Mouse (Mus musculus): ENCODE measurements around the gene Acbd6.
A peak's percentile ranks its signal among the peaks of the same experiment; 100 is the strongest.

Gene Acbd6

GRCm38 (mm10) chr1:155646345-155647307, 88.7 kb downstream of the Acbd6 start:
- no peak for DNase-seq (ENCODE audit: low spot score in 2 of 2)

DNA sequence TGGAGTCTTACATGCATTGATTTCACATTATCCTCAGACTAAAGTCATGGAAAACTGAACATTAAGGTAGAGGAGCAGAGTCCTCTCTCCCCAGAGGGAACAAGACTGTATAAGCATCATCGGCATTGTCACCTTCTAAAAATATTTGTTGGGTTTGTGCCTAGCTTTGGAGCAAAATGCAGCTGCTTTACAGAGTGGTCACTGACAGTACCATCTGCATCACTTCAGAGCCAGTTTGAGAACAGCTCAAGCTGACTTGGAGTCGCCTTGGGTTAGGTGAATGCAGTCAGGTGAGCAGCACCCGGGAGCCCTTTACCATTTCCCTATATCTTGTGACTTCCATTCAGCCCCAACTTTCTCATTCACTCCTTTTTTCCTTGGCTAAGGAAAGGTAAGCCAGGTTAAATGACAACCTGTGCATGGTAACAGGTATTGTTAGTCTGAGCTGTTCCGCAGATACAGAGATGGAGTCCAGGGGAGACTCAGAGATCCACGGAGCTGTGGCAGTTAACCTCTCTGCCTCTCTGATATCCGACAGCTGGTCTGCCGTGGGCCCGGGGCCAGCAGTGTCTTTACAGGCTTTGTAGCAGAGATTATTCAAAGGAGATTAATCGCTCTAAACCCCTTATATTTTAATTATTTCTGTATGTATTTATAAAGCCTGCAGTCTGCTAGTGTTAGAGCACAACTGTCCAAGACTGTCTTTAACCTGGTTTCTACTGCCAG, 92.4 kb downstream of the Acbd6 start:
- peak in 1 of 2 experiments; percentile 13 for DNase-seq (ENCODE audit: low spot score in 2 of 2)

GRCm38 (mm10) chr1:155654961-155655360, 97.0 kb downstream of the Acbd6 start:
- DNase-seq (ENCODE audit: low spot score in 2 of 2) = no peak

- DNase-seq (ENCODE audit: low spot score in 2 of 2) = no peak
These were observed 98.4 kb downstream of the Acbd6 start for GRCm38 (mm10) chr1:155656321-155656720.

DNA sequence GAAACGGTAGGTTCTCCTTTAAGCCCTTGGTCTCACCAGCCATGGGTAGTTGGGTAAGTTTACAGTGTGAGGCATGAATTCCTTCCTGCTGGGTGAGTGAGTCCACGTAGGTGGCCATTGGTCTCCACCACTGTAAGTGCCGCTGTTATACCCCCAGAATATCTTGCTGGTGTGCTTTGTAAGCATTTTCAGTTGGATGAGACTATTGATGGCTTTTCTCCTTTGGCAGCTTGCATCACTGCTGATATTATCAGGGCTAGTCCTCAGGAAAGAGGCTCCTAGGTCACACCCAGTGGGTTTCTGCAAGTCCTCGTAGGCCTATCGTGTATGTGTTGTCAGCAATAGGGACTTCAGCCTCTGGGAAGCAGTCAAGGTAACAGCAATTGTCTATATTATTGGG, 106.1 kb downstream of the Acbd6 start:
- DNase-seq (ENCODE audit: low spot score in 2 of 2) = no peak

- DNase-seq (ENCODE audit: low spot score in 2 of 2) = no peak
These were observed 117.7 kb downstream of the Acbd6 start for GRCm38 (mm10) chr1:155675570-155675969.

DNA sequence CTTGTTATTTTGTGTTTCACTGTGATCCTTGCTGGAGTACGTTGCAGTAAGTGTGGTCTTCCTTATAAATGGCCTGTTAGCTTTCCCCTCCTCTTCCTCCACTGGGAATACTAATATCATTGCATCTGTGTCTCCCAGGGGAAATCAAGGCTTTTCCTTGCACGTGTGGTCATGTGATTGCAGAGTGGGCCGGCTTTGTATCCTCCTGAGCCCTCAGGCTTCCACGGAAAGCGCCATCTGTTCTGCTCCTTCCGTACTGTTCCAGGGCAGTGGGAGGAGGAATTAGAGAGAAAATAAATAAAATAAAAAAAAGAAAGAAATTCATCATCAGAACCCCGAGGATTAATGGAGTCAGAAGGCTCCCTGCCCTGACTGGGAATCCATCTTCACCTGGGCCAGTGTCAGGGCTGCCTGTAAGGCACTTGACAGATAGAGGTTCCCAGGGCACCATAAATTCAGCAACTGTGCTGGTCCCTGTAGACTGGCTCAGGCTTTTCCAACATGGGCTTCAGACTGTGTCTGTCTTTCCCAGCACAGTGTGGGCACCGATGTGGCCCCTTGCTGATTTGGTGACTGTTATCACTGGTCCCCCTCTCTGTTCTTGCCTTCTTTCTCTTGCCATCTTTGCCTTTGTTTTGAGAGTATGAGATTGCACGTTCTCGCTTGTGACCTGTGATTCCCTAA, 123.3 kb downstream of the Acbd6 start:
- DNase-seq (ENCODE audit: low spot score in 2 of 2) = no peak

DNA sequence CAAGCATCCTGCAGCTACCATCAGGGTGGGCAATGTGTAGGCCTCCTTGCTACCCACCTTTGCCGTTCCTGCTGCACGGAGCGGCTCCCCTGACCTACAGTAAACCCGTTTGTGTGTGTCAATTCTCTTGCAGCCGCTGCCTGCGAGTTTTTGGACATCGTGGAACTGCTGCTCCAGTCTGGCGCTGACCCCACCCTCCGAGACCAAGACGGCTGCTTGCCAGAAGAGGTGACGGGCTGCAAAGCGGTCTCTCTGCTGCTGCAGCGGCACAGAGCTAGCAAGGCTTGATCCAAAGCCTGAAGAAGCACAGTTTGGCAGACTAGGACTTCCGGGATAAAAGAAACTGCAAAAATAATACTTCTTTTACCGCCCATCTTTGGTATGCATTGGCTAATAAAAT, 128.9 kb downstream of the Acbd6 start:
- DNase-seq (ENCODE audit: low spot score in 2 of 2) = no peak

DNA sequence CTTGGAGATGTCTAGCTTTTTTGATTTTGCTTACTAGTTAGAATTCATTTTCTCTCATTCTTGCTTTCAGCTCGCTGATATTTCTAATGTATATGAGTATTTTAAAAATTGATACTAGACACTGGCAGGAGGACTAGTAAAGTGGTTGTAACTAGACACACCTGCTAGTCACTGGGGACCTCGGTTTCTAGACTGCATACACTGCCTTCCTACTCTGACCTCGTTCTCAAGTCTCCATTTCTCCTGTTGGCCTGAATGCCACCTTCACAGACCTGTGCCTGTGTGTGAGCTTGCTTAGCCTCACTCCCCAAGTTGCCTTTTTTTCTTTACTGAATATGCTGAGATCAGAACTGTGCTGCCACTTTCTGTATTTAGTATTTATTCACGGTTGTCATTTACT, 131.2 kb downstream of the Acbd6 start:
- DNase-seq (ENCODE audit: low spot score in 2 of 2) = no peak

GRCm38 (mm10) chr1:155689558-155689957, 131.6 kb downstream of the Acbd6 start:
- no peak for DNase-seq (ENCODE audit: low spot score in 2 of 2)

DNA sequence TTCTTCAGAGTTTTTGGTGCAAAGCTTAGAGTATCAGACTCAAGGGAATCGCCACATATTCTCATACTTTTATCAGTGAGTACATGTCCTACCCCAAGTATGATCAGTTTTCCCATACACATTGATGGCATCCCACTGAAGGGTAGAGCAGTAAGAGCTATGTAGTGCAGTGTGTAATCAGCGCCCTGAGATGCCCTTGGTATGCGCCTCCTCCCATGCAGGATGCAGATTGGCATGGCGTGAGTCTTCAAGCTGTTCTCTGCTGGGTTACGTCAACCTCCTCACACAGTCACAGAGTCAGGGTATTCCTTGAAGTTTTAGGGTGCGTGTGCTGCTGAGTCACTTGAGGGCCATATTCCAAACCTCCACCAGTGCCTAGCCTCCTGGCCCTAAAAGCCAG, 134.3 kb downstream of the Acbd6 start:
- DNase-seq (ENCODE audit: low spot score in 2 of 2) = no peak

DNA sequence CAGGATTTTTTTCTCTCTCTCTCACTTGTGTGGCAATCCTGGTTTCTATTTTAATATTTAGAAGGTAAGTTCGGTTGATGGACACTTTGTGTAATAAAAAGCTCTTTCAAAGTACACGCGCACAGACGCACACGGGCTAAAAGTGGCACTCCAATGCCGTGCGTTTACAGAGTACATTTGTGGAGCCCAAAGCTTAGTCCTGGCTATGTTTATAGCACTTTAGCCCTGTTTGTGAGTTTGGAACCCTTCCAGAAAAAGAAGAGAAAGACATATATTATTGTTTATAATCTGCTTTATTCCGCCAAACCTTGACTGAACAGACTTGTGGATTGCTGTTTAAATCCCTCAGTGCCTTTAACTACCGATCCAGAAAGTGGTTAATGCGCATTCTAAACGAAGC, 135.1 kb downstream of the Acbd6 start:
- no peak for DNase-seq (ENCODE audit: low spot score in 2 of 2)

GRCm38 (mm10) chr1:155693443-155693842, 135.5 kb downstream of the Acbd6 start:
- DNase-seq (ENCODE audit: low spot score in 2 of 2) = no peak

DNA sequence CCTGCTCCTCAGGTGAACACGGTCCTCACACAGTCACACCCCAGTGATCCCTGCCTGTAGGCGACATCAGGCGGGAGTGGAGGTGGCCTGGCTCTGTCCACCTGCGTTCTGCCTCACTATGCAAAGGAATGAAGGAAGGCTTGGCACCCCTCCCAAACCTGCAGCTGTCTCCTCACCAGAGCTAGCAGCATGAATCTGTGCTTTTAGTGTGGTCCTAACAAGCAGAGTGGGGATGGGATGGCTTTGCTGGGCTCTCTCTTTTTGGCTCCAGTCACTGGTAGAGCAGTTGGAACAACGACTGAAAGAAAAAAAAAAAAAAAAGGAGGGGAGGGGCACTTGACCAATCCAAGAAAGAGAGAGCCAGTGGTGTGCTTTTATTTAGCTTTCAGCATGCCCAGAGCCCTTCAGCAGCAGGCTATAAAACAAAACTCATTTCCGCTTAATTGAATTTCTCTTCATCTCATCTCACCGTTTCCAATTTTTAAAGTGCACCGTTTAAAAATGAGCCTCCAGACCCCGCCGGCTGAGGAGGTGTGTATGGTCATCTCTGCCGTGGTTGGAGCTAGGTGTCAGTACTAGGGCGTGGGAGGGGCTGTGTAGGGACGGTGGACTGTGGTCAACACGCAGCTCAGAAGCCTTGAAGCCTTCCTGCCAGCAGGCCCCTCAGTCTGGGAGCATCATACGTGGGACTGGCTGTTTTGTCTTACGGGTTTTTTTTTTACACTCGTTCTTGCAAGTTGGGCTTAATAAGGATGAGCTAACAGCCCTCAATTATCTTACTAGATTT, 140.6 kb downstream of the Acbd6 start:
- DNase-seq (ENCODE audit: low spot score in 2 of 2) = no peak

- DNase-seq (ENCODE audit: low spot score in 2 of 2) = no peak
These were observed 143.0 kb downstream of the Acbd6 start for GRCm38 (mm10) chr1:155700886-155701285.

- DNase-seq (ENCODE audit: low spot score in 2 of 2) = no peak
These were observed 145.3 kb downstream of the Acbd6 start for GRCm38 (mm10) chr1:155703191-155703680.

GRCm38 (mm10) chr1:155704182-155704581, 146.3 kb downstream of the Acbd6 start:
- DNase-seq (ENCODE audit: low spot score in 2 of 2) = no peak

- DNase-seq (ENCODE audit: low spot score in 2 of 2) = no peak
These were observed 155.4 kb downstream of the Acbd6 start for GRCm38 (mm10) chr1:155713306-155713705.

DNA sequence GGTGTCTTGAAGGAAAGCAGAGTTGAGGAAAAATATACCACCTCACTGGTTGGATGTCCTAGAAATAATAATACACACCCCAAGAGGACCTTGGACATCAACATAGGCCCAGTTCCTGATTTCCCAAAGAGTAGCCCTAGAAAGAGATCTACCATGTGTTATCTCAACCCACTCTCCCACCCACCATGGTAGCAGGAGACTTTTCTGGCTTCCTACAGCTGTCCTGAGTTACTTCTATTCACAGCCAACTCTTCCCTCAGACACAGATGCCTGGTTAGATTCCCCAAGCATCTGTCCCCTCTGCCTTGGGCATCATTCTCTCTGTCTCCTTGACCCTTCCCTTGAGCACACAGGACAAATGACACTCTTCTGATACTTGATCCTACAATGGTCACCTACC, 157.4 kb downstream of the Acbd6 start:
- no peak for DNase-seq (ENCODE audit: low spot score in 2 of 2)

- no peak for DNase-seq (ENCODE audit: low spot score in 2 of 2)
These were observed 159.4 kb downstream of the Acbd6 start for GRCm38 (mm10) chr1:155717301-155717700.

- no peak for DNase-seq (ENCODE audit: low spot score in 2 of 2)
These were observed 160.9 kb downstream of the Acbd6 start for GRCm38 (mm10) chr1:155718851-155719250.

Data from cerebellum, postnatal 4 days (tissue).